In the genomic region with DNA sequence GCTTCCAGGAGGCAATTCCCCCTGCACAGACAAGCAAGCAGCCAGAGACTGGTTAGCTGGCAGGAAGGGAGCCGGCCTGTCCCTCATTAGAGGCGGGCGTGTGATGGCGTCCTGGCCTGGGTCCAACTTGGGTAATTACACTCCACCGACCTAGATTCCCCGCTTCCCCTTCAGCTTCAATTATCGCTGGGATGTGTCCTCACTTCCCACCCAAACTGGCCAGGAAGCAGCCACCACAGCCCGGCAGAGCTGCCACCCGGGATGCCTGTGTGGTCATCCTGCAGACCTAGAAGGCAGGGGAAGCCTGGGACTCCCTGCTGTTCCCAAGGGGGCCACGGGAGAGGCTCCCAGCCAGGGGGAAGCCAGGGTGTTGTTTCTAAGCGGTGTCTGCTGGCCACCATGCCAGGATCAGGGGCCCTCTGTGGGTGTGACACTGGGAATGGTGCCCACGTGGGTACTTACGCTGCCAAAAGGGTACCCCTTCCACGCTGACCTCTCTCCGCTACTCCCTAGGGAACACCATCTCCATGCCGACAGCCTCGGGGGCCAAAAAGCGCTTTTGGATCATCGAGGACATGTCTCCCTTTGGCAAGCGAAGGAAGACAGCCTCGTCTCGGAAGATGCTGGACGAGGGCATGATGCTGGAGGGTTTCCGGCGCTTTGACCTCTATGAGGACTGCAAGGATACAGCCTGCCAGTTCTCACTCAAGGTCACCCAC, we compare ENCODE assay signal across 9 mouse cellular contexts.
A peak's percentile ranks its signal among the peaks of the same experiment; 100 is the strongest.
DNase-seq lines count a peak whose midpoint lies in the region; ATAC-seq and TF ChIP-seq lines count a peak whose summit lies in the region.
"Had no signal": no experiment of that assay in that cellular context is flagged by ENCODE, and none has a peak within 500 bp of the region (broad histone marks: within the 10 kb centered on the region; RNA-seq: fewer than 3 reads in every experiment).

No protein-coding gene starts in this region.

- no peak overlapping the region for H3K27ac ChIP-seq in kidney, adult 2 months (ENCODE audit: insufficient read depth, low read depth, low read length)
- no peak overlapping the region for H3K27ac ChIP-seq in forebrain, embryonic 10.5 days
- H3K27ac ChIP-seq in heart, embryonic 11.5 days (ENCODE audit: low read depth, low read length) = peak overlapping the region; percentile 24; the same call in 1 of the 2 replicates
- H3K27ac ChIP-seq in lung, embryonic 15.5 days = peak overlapping the region; percentile 60

- H3K9me3 ChIP-seq in forebrain, embryonic 10.5 days = no peaks in the 10 kb centered on the region
- H3K9me3 ChIP-seq in heart, embryonic 11.5 days (replicated peaks; ENCODE audit: control insufficient read depth, low read length) = no peaks in the 10 kb centered on the region
- H3K9me3 ChIP-seq in lung, embryonic 15.5 days = no peaks in the 10 kb centered on the region

- ATAC-seq in heart, embryonic 11.5 days (replicated peaks; ENCODE audit: insufficient number of reproducible peaks, low FRiP score, low TSS enrichment) = no peak
- 0 out of 2 replicates have a peak, but pooled peaks have one; percentile 8 for ATAC-seq in lung, embryonic 15.5 days (ENCODE audit: borderline replicate concordance, extremely low read depth, low FRiP score, low TSS enrichment)

- TF ChIP-seq POLR2A in kidney, adult 2 months (IDR thresholded peaks at IDR 0.05; ENCODE audit: low read depth, low read length) = no peak

- TF ChIP-seq CTCF in kidney, adult 2 months (conservative IDR thresholded peaks at IDR 0.05; ENCODE audit: insufficient read depth, insufficient read length, low read depth, low read length) = no peak

- H3K36me3 ChIP-seq in kidney, adult 2 months (ENCODE audit: control insufficient read depth, insufficient read depth, low read length) = no peaks in the 10 kb centered on the region
- peaks cover 38% of the 10 kb centered on the region for H3K36me3 ChIP-seq in forebrain, embryonic 10.5 days (replicated peaks)
- peaks cover 4% of the 10 kb centered on the region; the same call in 1 of the 2 replicates for H3K36me3 ChIP-seq in heart, embryonic 11.5 days (ENCODE audit: control insufficient read depth, insufficient read depth, low read length)
- H3K36me3 ChIP-seq in lung, embryonic 15.5 days = no peaks in the 10 kb centered on the region

- no peaks in the 10 kb centered on the region for H3K27me3 ChIP-seq in kidney, adult 2 months (replicated peaks; ENCODE audit: control insufficient read depth, insufficient read depth, low read length)
- H3K27me3 ChIP-seq in forebrain, embryonic 10.5 days (ENCODE audit: poor library complexity, severe bottlenecking) = peaks cover 89% of the 10 kb centered on the region
- H3K27me3 ChIP-seq in heart, embryonic 11.5 days (ENCODE audit: control insufficient read depth, insufficient read depth, low read length) = peaks cover 31% of the 10 kb centered on the region
- H3K27me3 ChIP-seq in lung, embryonic 15.5 days = peaks cover 57% of the 10 kb centered on the region

- DNase-seq in kidney, adult 2 months = peak; percentile 57
- DNase-seq in kidney, adult 11 months = no peak
- DNase-seq in forebrain, embryonic 10.5 days (ENCODE audit: extremely low spot score, low spot score) = peak; percentile 36
- peak; percentile 79 for DNase-seq in kidney, postnatal 10 days
- peak; percentile 36 to 38 for DNase-seq in right cerebral cortex, postnatal 36 days (ENCODE audit: low spot score in 2 of 2)
- DNase-seq in spleen, postnatal 36 days (ENCODE audit: low spot score in 2 of 2) = no peak

- H3K4me2 ChIP-seq in heart, embryonic 11.5 days = no peak overlapping the region
- H3K4me2 ChIP-seq in lung, embryonic 15.5 days = peak overlapping the region; percentile 69; the same call in 1 of the 2 replicates

- H3K9ac ChIP-seq in heart, embryonic 11.5 days (ENCODE audit: low read depth, low read length) = no peak overlapping the region
- H3K9ac ChIP-seq in lung, embryonic 15.5 days = no peak overlapping the region

- H3K4me1 ChIP-seq in kidney, adult 2 months (ENCODE audit: control insufficient read depth, insufficient read depth, low read length) = peaks cover 13% of the 10 kb centered on the region
- peaks cover 58% of the 10 kb centered on the region for H3K4me1 ChIP-seq in forebrain, embryonic 10.5 days
- H3K4me1 ChIP-seq in heart, embryonic 11.5 days (ENCODE audit: control insufficient read depth, insufficient read depth, low read length) = peaks cover 41% of the 10 kb centered on the region
- peaks cover 63% of the 10 kb centered on the region for H3K4me1 ChIP-seq in lung, embryonic 15.5 days

- WGBS in kidney, adult 2 months = 55% methylated on average over 25 of the region's 25 CpGs
- WGBS in forebrain, embryonic 10.5 days = 45% methylated on average over 25 of the region's 25 CpGs
- WGBS in heart, embryonic 11.5 days (ENCODE audit: insufficient replicate concordance) = 40% methylated on average over 25 of the region's 25 CpGs
- 29% methylated on average over 25 of the region's 25 CpGs for WGBS in lung, embryonic 15.5 days

- H3K4me3 ChIP-seq in kidney, adult 2 months (ENCODE audit: insufficient read depth, low read depth, low read length) = no peak overlapping the region
- 0 out of 2 replicates have a peak overlapping the region, but pooled peaks have one; percentile 56 for H3K4me3 ChIP-seq in forebrain, embryonic 10.5 days
- H3K4me3 ChIP-seq in heart, embryonic 11.5 days (ENCODE audit: low read depth, low read length) = no peak overlapping the region
- no peak overlapping the region for H3K4me3 ChIP-seq in lung, embryonic 15.5 days
- H3K4me3 ChIP-seq: myocyte had no signal

Comparison
In these comparisons a context has a peak if more than half of its experiments do, and no peak if none do; other contexts are left out.
1. DNase-seq: peak in kidney, adult 2 months (single experiment), forebrain, embryonic 10.5 days (single experiment), kidney, postnatal 10 days (single experiment) and right cerebral cortex, postnatal 36 days (2 of 2); none in kidney, adult 11 months (single experiment) and spleen, postnatal 36 days (0 of 2).
2. H3K27ac ChIP-seq: peak in heart, embryonic 11.5 days (single experiment) and lung, embryonic 15.5 days (single experiment); none in kidney, adult 2 months (single experiment) and forebrain, embryonic 10.5 days (single experiment).